Mouse (Mus musculus): ENCODE results near the gene Pld3.

DNA sequence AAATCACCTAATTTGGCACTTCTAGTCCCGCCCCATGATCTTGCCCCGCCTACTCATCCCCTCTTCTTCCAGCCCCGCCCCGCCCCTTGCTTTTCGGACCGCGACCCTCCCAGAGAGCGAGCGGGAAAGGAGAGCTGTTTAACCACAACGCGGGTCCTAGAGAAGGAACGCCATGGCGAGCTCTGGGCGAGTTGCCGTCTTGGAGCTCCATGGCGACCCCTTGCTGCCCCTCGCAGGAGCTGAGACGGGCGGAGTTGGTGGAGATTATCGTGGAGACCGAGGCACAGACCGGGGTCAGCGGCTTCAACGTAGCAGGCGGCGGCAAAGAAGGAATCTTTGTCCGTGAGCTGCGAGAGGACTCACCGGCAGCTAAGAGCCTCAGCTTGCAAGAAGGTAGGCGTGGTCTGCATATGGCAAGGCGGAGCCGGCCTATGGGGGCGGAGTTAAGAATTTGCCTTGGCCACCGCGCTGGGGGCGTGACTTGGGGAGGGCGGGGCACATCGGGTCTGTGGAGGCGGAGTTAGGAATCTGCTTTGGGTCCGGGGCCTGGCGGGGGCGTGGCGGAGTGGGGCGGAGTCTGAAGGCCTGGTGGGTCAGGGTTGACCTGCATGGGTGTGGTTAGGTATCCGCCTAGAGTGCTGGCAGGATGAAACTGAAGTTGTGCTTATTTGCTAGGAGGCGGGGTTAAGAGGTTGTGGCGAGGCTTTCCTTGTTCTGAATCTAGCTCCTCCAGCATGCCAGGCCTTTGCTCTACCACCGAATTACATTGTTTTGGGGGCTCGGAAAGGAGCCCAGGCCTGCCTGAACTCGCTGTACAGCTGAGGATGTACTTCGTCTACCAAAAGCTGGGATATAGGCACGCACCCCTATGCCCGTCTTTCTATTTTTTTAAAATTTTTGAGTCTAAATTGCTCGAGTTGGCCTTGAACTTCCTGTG is 45.0 kb downstream of the Pld3 start:
- TF ChIP-seq POLR2A (IDR thresholded peaks at IDR 0.05; ENCODE audit: low read depth, low read length) (no peak), CTCF (IDR thresholded peaks at IDR 0.05; ENCODE audit: extremely low read depth, insufficient read depth, insufficient read length, insufficient replicate concordance) (no peak)

Data from spleen, adult 2 months (tissue).